Mouse (Mus musculus) lung, postnatal 0 days (tissue): ENCODE results near the gene Engase.

Experiments
- CTCF ChIP-seq: IDR thresholded peaks from 2 replicates; pipeline ENCODE4 v1.5.1; 2016; ENCODE audit warnings: antibody characterized with exemption, mild to moderate bottlenecking
- EP300 ChIP-seq: IDR thresholded peaks from 2 replicates; pipeline ENCODE4 v1.6.1; 2016; ENCODE audit warnings: antibody characterized with exemption, mild to moderate bottlenecking, control low read depth

DNA sequence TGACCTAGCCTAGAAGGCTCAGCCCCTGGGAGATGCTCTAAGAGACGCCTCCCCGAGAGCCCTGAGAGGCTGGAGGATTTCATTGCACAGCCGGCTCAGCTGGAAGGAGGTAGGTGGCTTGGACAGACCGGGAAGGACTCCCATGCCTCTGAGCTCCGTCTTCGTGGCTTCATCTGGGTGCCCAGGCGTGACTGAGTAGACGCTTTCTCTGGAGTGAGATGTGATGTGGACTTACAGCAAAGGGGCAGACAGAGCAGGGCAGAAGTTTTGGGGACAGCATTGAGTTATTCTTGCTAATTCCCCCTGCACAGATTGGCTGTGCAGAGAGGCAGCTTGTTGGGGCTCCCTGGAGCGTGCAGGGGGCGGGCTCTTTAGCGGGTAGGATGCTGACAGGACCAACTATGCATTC is 48.2 kb upstream of the Engase start:
- TF ChIP-seq CTCF (no peak), EP300 (no peak)
